Mouse (Mus musculus) layer of hippocampus, adult 9-11 months (tissue): ENCODE results near the gene Ms4a15.

ENCODE experiments used
- DNase-seq: peaks from one replicate; pipeline ENCODE4 v3.0.0; 2022

Ms4a15 gene

DNA sequence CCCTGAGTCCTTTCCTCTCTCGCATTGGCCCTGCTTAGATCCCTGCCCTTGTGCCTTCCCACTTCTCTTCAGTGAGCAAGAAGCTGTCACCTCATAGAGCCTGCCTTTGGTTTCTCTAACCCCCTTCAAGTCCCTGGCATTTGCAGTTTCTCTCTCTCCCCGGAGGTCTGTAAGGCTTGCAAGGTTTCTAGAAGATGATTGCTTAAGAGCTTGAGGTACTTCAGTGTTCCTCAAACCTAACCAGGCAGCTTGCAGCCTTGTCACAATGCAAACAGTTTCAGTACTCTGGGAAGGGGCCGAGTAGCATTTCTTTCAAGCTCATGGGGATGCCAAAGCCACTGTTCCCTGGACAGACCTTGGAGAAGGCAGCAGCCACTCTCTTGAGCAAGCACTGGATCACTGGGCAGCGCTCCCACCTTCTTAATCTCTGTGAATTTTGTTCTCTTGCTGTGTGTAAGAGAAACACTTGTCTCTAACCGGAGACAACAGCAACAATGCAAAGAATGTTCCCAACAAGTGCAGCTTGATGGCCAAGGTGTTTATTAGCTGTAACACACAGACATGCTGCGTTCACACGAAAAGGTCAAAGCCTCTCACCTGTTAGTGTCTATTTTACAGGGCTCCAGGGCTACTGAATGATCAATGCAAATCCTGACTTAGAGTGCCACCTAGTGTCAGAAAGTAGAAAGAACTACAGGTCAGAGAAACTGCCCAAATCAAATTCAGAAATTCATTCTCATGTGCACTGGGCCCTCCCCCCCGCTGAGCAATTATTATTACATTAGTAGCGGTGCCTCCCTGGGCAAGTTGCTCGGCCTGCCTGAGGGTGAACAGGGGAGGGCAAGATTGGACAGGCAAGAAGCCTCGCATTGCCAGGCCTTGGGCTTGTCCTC is 33.7 kb downstream of the Ms4a15 start:
- DNase-seq: no peak

DNA sequence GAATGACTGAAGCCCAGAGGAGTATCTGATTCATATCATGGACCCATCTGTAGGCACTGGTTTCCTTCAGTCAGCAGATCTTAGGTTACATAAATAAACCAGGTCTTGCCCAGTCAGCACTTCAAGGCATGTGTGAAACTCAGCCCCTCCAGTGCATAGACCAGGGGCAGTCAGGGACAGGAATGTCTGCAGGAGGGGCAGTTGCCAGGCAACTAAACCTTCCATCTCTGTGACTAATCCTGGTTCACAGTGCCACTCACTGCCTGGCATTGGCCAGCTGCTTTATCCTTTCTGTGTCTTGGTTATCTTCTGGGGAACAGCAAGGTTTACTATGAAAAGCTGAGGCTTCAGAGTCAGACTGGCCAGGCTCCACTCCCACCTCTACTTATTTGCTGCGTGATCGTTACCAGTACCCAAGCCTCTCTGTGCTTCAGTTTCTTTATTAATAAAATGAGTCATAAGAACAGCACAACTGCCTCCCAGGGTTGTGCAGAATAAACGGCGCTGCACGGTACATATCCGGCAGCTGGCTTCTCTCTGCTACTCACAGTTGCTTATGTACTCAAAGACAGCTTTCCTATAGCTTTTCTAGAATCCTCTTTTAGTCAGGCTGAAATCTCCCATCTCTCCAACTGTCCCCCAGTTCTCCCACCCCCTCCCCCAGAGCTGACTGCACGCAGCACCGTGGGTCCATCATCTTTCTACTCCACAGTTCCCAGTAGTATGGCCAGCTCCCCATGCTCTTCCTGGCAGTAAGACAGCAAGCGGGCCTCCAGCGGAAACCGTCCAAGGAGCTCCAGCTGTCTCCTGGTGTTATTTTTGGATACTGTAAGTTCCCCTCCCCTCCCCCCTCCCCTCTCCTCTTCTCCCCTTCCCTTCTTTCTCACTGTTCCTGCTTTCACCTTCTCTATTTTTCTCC is 40.8 kb downstream of the Ms4a15 start:
- peak; percentile 39 for DNase-seq

DNA sequence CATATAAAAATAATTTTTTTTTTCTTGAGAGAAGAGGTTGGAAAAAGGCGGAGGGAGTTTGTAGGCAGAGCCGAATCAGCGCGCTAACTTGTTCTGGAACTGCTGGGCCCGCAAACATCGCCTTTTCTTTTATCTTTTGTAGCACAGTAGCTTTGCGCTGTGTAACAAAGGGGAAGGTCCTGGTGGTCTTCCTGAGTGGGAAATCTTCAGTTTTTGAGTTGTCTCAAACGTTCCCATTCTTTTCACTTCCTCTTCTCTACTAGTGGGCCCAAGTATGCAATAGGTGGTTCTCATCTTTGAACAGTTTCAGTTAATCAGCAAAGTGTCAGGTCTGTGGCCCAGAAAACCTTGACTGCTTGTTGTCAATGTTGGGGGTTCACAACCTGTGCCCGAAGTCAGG is 43.5 kb downstream of the Ms4a15 start:
- no peak for DNase-seq

DNA sequence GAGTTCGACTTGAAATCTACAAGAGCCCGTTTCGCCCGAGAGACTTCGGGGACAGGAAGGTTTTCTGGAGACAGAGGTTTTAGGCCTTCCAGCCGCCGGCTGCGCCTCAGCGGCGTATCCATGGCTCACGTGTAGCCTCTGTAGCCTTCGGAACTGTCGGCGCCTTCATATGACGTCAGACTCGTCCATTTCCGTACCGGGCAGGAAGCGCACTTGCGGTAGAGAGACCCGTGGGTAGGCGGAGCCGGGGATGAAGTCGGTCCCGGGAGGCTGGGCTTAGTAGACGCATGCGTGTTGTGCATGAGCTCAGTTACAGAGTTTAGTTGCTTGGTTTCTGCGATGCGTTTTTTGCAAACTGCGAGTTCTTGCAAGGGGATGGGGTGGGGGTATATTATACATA is 43.9 kb downstream of the Ms4a15 start, which contains the start of gene Ccdc86:
Gene Ccdc86 (minus strand): TSS at position 155 of the 400 bp plus-strand sequence.
- peak; percentile 96 for DNase-seq

DNA sequence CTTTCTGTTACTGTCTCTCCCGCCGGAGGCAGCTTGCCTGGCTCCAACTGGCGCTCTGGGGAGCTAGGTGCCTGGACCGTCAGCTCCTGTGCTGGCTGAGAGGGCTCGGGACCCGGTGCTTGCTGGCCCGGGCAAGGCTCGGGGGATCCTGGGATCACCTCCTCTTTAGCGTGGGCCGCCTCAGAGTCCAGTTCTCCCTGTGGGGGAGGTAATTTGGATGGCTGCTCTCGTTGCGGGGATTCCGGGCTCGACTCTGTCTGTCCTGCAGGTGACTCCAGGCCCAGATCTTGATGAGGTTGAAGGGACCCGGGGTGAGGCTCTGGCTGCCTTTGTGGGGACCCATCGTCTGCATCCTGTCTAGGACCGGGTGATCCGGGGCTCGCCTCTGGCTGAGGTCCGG is 44.6 kb downstream of the Ms4a15 start:
- no peak for DNase-seq

DNA sequence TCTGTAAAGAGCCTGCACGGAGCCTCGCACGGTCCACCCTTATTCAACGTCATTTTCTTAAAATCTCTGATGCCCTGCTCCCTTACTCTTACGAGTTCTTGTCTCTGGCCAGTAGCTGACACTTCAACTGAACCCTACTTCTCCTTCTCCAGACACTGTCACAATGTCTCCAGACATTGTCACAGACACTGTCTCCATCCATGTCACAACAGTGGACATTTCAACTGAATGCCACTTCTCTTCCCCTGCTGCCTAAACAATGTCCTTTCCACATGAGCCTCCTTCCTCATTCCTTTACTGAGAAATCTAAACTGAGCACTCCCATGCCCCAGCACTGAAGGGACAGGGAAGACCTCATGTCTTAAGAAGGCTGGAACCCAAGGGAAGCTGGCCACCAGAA is 45.8 kb downstream of the Ms4a15 start:
- DNase-seq: no peak

DNA sequence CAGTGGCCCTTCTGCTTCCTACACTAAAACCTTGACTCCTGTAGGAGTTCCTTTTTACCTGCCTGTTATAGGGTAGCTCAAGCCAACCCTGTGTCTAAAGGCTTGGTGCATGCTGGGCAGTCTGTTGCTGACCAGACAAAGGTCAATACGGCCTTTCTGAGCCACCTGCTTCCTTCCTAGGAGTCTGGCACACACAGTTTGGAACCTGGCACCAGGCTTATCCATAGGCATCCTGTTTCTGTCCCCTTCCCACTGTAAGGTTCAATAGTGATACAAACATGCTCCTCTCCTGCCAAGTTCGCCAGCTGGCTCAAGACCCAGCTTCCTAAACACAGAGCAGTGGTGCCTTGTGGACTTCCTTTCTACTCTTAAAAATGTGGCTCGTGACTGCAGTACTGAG is 46.5 kb downstream of the Ms4a15 start:
- no peak for DNase-seq

DNA sequence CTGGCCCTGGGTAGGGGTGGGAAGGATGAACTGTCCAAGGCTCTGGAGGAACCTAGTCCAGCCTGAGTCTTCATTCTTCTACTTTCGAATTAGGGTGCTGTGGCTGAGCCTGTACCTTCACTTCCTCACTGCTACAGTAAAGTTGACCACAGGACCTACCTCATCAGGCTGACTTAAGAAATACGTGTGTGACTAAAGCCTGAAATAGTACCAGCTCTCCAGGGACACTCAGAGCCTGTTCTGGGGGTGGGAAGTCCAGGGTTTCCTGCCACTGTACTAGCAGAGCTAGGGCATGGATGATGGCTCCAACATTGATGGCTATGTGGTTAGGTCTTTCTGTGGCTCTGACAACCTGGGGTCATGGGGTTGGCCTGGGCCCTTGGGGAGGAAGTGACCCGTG is 49.1 kb downstream of the Ms4a15 start:
- DNase-seq: no peak

DNA sequence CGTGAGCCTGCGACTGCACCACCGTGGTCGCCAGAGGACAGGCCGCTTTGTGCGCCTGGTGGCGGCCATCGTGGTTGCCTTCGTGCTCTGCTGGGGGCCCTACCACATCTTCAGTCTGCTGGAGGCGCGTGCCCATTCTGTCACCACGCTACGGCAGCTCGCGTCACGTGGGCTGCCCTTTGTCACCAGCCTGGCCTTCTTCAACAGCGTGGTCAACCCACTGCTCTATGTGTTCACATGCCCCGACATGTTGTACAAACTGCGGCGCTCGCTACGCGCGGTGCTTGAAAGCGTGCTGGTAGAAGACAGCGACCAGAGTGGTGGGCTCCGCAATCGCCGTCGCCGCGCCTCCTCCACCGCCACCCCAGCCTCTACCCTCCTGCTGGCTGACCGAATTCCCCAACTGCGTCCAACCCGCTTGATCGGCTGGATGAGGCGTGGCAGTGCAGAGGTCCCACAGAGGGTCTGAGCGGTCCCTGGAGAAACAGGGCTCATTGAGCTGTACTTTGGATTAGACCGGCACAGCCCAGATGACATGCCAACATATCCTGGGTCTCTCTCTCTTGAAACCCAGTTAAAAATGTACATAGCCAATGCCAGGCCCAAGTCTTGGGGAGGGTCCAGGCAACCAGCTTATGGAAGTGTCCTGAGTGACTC is 52.1 kb downstream of the Ms4a15 start:
- no peak for DNase-seq

DNA sequence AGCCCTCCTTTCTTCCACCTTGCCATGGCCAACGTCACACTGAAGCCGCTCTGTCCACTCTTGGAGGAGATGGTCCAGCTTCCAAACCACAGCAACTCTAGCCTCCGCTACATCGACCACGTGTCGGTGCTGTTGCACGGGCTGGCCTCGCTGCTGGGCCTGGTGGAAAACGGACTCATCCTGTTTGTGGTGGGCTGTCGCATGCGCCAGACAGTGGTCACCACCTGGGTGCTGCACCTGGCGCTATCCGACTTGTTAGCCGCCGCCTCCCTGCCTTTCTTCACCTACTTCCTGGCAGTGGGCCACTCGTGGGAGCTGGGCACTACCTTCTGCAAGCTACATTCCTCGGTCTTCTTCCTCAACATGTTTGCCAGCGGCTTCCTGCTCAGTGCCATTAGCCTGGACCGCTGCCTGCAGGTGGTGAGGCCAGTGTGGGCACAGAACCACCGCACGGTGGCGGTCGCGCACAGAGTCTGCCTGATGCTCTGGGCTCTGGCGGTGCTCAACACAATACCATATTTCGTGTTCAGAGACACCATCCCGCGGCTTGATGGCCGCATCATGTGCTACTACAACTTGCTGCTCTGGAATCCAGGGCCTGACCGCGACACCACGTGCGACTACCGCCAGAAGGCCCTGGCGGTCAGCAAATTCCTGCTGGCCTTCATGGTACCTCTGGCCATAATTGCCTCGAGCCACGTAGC is 52.8 kb downstream of the Ms4a15 start:
- peak; percentile 71 for DNase-seq

DNA sequence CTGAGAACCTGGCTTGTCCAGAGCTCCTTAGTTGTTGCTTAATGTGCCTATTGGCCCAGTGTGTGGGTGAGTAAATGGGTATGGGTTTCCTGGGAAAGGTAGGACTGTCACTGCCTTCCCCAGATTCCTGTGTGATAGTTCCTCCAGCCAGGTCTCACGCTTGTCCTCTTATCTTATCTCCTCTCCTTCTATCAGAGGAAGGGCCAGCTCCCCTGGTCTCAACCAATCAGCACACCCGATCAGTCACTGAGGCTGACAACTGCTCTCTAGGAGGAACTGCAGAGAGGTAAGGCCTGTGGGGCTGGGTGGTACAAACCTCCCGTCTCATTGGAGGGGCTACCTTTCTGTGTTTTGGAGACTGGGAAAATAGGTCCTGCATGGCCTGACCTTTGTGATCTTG is 54.3 kb downstream of the Ms4a15 start:
- no peak for DNase-seq

DNA sequence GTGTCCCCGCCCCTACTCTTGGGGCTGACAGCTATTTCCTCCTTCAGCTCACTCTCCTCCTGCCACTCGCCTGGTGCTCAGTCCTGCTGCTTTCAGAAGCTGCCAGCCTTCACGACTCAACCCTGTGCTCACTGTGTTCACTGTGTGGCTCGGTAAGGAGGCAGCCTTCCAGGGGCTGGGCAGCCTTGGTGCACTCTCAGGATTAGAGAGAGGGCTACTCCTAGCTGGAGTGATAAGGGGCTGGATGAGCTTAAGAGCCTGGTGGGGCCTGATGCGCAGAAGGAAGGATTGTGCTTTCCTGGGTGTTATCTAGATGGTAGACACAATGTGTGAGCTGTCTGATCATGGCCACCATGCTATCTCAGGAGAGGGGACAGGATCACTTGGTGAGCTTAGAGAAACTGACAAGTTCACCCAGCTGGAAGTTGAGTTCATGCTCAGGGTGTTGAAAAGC is 55.9 kb downstream of the Ms4a15 start, which contains the start of gene Ptgdr2:
Gene Ptgdr2 (plus strand): TSS at position 51 of the 454 bp plus-strand sequence.
- no peak for DNase-seq

DNA sequence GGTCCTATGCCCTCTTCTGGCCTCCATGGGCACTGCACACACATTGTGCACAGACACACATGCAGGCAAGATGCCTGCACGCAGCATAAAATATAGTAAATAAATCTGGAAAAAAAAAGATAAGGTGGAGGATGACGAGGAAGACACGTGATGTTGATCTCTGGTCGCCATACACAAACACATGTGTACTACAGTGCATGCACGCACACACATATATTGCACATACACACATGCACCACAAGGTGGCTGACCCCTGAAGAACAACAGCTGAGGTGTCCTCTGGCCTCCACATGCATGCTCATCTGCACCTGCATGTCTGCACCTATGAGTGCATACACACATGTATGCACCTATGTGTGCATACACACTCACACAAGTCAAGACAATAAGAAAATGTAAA is 57.0 kb downstream of the Ms4a15 start:
- DNase-seq: no peak

DNA sequence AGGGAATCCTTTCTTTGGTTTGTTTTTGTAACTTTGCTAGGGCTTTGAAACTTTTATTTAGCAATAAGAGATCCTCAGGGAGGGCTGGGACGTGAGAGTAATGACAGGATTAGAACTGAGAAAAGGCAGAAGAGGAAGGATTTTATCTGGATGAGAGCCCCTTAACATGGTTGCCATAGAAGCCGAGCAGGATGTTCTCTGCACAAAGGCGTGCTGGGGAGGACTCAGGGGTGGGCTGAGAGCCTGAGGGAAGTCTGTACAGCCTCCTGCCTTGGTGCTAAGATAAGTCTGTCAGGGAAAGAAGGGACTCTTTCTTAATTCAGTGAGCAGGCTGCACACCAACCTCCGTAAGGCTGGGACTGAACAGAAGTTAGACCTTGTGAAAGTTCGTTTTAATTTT is 58.0 kb downstream of the Ms4a15 start:
- DNase-seq: no peak

DNA sequence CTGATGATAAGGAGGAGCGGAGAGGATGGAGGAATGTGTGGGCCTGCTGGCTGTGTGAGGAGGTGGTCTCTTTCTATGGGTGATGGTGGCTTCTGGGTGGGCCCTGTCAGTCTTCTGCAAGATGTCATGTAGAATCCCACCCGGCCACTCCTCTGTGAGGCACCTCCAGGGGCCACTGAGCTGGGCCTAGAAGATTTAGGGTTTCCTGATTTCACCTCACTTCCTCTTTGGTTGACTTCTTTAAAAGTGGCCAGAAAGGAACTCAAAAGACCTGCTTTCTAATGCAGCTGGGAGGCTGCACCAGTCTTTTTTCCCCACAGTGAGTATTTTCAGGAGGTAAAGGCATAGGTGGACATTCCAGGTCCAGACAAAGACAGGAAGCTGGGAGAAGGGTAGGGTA is 62.4 kb downstream of the Ms4a15 start:
- no peak for DNase-seq
